Mouse (Mus musculus): ENCODE data around the gene Tmem274. TPM values are rescaled to one million over a fixed set of nuclear protein-coding genes. Genes with fewer than 3 reads are reported as not detected.
A peak's percentile ranks its signal among the peaks of the same experiment; 100 is the strongest.

The Tmem274 gene
- polyA plus RNA-seq, 1 experiment from 2014 or later: not detected

DNA sequence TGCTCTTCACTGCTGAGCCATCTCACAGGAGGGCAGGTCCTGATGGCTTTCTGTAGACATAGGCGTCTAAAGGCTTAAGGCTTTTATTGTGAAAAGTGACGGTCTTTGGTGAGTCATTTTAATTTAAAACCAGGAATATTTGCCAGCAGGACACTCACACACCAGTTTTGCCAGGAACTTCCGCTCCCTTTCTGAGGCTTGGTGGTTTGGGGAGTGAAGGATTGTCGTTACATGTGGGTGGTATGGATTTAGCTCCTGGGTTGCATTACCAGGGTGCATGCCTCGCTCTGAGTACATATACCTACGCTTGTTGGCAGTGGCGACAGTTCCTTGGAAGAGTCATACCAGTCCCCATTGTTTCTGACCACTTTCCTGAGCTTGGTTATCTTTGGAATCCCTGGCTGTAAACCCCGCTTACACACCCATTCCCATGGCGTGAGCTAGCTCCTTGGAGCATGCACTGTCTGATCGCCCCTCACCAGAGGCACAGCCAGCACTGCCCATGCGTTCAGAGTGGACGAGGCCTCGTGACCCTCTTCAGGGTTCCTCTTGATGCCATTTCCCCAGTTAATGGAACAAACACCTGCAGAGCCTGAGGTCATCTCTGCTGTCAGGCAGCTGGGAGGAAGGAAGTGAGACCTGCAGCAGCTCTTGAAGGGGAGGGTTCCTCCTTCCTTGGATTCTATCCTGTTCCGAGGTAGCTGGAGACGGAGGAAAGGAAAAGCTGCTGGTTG is 50.6 kb downstream of the Tmem274 start:
- Histone ChIP-seq H3K4me3 (ENCODE audit: low read depth, low read length) (no peak overlapping the region), H3K9ac (no peak overlapping the region), H3K4me2 (no peak overlapping the region), H3K36me3 (ENCODE audit: insufficient read depth) (no peaks in the 10 kb centered on the region), H3K4me1 (ENCODE audit: insufficient read depth) (no peaks in the 10 kb centered on the region; the same call in 1 of the 2 replicates), H3K9me3 (ENCODE audit: low read depth, low read length) (no peaks in the 10 kb centered on the region), H3K27me3 (ENCODE audit: insufficient read depth, low read length) (no peaks in the 10 kb centered on the region), H3K27ac (ENCODE audit: low read depth) (0 out of 2 replicates have a peak overlapping the region, but pooled peaks have one; percentile 31)
- WGBS: 64% methylated on average over 15 of the region's 15 CpGs
- no peak for TF ChIP-seq CTCF (IDR thresholded peaks at IDR 0.05; ENCODE audit: low read depth)
- no peak for ATAC-seq (ENCODE audit: insufficient read depth)
- DNase-seq: no peak

DNA sequence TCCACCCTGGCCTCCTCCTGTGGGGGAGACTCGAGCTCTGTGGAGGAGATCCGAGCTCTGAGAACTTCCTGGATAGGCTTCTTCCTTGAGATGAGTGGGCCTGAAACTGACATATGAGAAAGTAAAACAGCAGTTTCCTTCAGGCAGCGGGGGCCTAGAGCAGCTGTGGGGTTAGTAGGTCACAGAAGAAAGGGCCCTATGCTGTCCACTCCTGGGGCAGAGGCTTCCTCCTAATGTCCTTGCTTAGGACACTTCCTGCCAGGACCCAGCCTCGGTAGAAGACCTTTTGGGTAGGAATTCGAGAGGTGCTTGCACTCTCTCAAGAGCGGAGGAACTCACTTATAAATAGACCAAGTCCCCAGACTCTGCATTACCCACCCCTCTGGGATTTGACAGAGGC is 52.5 kb downstream of the Tmem274 start:
- no peak overlapping the region for H3K4me2 ChIP-seq
- H3K4me3 ChIP-seq (ENCODE audit: low read depth, low read length): no peak overlapping the region
- no peaks in the 10 kb centered on the region for H3K9me3 ChIP-seq (ENCODE audit: low read depth, low read length)
- H3K9ac ChIP-seq: no peak overlapping the region
- no peaks in the 10 kb centered on the region for H3K36me3 ChIP-seq (ENCODE audit: insufficient read depth)
- H3K27me3 ChIP-seq (ENCODE audit: insufficient read depth, low read length): no peaks in the 10 kb centered on the region
- TF ChIP-seq CTCF (IDR thresholded peaks at IDR 0.05; ENCODE audit: low read depth): no peak
- DNase-seq (no peak), ATAC-seq (ENCODE audit: insufficient read depth) (no peak)
- H3K4me1 ChIP-seq (ENCODE audit: insufficient read depth): no peaks in the 10 kb centered on the region; the same call in 1 of the 2 replicates
- 47% methylated on average over 6 of the region's 6 CpGs for WGBS
- H3K27ac ChIP-seq (ENCODE audit: low read depth): peak overlapping the region; percentile 36; the same call in 1 of the 2 replicates

Other genes with a start within 250 kb of the Tmem274 start
- gene Kif1b, start 169.7 kb upstream of the Tmem274 start, polyA plus RNA-seq (2014; fragmentation: Nextera tagmentation; extraction: Ambion mirVana): 38.9 and 39.7 TPM in 2 replicates
- gene Ube4b, start 50.6 kb upstream of the Tmem274 start, polyA plus RNA-seq (2014; fragmentation: Nextera tagmentation; extraction: Ambion mirVana): 40.0 and 41.3 TPM in 2 replicates
- gene Rbp7, start 22.4 kb upstream of the Tmem274 start, polyA plus RNA-seq (2014; fragmentation: Nextera tagmentation; extraction: Ambion mirVana): 1.4 and 1.7 TPM in 2 replicates
- 12.0 and 12.5 TPM in 2 replicates for gene Nmnat1, start 7.8 kb downstream of the Tmem274 start, polyA plus RNA-seq (2014; fragmentation: Nextera tagmentation; extraction: Ambion mirVana)
- gene Lzic, start 7.9 kb downstream of the Tmem274 start, polyA plus RNA-seq (2014; fragmentation: Nextera tagmentation; extraction: Ambion mirVana): 51.1 and 52.8 TPM in 2 replicates
- gene Ctnnbip1, start 40.9 kb downstream of the Tmem274 start, polyA plus RNA-seq (2014; fragmentation: Nextera tagmentation; extraction: Ambion mirVana): 65.3 and 65.4 TPM in 2 replicates
- 45.3 and 45.7 TPM in 2 replicates for gene Clstn1, start 109.1 kb downstream of the Tmem274 start, polyA plus RNA-seq (2014; fragmentation: Nextera tagmentation; extraction: Ambion mirVana)
- 4.9 and 5.5 TPM in 2 replicates for gene Pik3cd, start 225.2 kb downstream of the Tmem274 start, polyA plus RNA-seq (2014; fragmentation: Nextera tagmentation; extraction: Ambion mirVana)